Mouse (Mus musculus): ENCODE results near the gene Trim32. TPM values are rescaled to one million over a fixed set of nuclear protein-coding genes. Genes with fewer than 3 reads are reported as not detected.

Gene Trim32
- polyA plus RNA-seq, 1 experiment from 2014 or later = 54.2 TPM

DNA sequence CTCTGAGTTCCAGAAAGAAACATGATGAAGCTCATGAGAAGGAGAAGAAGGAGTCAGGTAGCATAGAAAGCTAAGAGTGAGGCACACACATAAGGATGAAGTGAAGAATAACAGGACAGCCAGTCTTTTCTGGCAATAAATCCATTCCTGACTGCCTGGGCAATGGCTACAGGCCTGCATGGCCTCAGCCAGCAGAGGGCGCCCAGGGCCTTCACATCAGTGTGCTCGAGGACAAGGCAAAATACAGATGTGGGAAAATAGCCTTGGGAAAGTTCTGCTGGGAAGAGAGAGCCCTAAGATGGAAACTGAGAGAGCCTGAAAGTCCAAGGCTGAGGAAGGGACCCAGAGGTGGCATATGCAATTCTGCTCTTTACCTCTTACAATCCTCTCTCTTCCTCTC, 49.9 kb downstream of the Trim32 start:
- Histone ChIP-seq H3K9ac (no peak overlapping the region), H3K4me1 (ENCODE audit: insufficient read depth) (no peaks in the 10 kb centered on the region), H3K4me3 (ENCODE audit: low read depth, low read length) (no peak overlapping the region), H3K9me3 (ENCODE audit: low read depth, low read length) (no peaks in the 10 kb centered on the region), H3K27ac (ENCODE audit: low read depth) (no peak overlapping the region), H3K4me2 (no peak overlapping the region), H3K27me3 (ENCODE audit: insufficient read depth, low read length) (no peaks in the 10 kb centered on the region), H3K36me3 (ENCODE audit: insufficient read depth) (no peaks in the 10 kb centered on the region)
- ATAC-seq (ENCODE audit: insufficient read depth) = peak; percentile 84
- 0% methylated on average over 2 of the region's 2 CpGs for WGBS
- DNase-seq = peak; percentile 94
- TF ChIP-seq CTCF (IDR thresholded peaks at IDR 0.05; ENCODE audit: low read depth) = peak; percentile 96

DNA sequence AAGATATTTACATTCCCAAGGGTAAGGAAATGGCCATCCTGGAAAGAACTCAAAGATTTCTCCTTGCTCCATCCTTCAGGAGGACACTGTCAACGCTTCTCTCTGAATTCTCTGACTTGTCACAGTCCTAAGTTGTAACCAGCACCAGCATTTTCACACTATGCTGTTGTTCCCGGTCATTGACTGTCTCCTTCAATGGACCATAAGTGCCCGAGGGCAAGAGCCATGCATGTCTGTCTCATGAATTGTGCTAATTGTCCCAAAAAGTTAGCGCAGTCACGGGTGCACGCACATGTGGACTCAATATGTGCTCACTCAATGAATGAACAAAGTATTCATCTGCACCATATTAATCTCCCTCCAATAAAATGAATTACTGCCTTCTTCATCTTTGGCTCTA, 58.4 kb downstream of the Trim32 start:
- Histone ChIP-seq H3K27ac (ENCODE audit: low read depth) (no peak overlapping the region), H3K36me3 (ENCODE audit: insufficient read depth) (no peaks in the 10 kb centered on the region), H3K9ac (no peak overlapping the region), H3K4me3 (ENCODE audit: low read depth, low read length) (no peak overlapping the region), H3K27me3 (ENCODE audit: insufficient read depth, low read length) (no peaks in the 10 kb centered on the region), H3K4me1 (ENCODE audit: insufficient read depth) (no peaks in the 10 kb centered on the region), H3K4me2 (no peak overlapping the region), H3K9me3 (ENCODE audit: low read depth, low read length) (no peaks in the 10 kb centered on the region)
- ATAC-seq (ENCODE audit: insufficient read depth) (no peak), DNase-seq (no peak)
- WGBS = 81% methylated on average over 6 of the region's 6 CpGs
- no peak for TF ChIP-seq CTCF (IDR thresholded peaks at IDR 0.05; ENCODE audit: low read depth)
